Mouse (Mus musculus) left cerebral cortex, adult 8-10 months (tissue): Measurements from ENCODE around the gene Ddx5. TPM values are rescaled to one million over a fixed set of nuclear protein-coding genes. Genes with fewer than 3 reads are reported as not detected.

Experiments
- microRNA-seq, 2 experiments: library from miRNA; unstranded; fragments of <30 nt; microRNA quantifications; one replicate each; pipeline ENCODE4 v1.2.0; 2022
- total RNA-seq, 4 experiments: library from RNA; stranded (reverse); gene quantifications; 2 replicates each; pipeline ENCODE4 v1.2.4; 2022

The Ddx5 gene
- total RNA-seq, 4 experiments from 2014 or later, result 617 to 703 (median 641) TPM

Small RNAs within 50 kb of the gene (microRNA-seq; reads per million reads assigned to microRNA genes)
- 0 reads per million in 2 experiments for gene Gm25994
- 20.5 to 30.7 reads per million in 2 experiments for gene Mir3064

Other genes starting within 250 kb of the Ddx5 start
- 100 to 1,000 TPM; 112 to 137 (median 119) TPM for gene Tex2, start 175.8 kb downstream of the Ddx5 start, total RNA-seq
- gene Pecam1, start 38.6 kb downstream of the Ddx5 start, total RNA-seq, result 10 to 100 TPM; 17.3 to 20.2 (median 17.7) TPM
- gene Milr1, start 38.0 kb downstream of the Ddx5 start, total RNA-seq, result 1 to 10 TPM in 2 of 4 experiments, under 1 TPM in 1, not detected in 1; 0.26 to 2.7 (median 2.4) TPM
- gene Polg2, start 9.6 kb downstream of the Ddx5 start, total RNA-seq, result 1 to 10 TPM; 2.8 to 4.6 (median 4.0) TPM
- 10 to 100 TPM in 3 of 4 experiments, 1 to 10 TPM in 1; 9.8 to 11.4 (median 10.5) TPM for gene Cep95, start 67 bp upstream of the Ddx5 start, total RNA-seq
- 10 to 100 TPM; 26.7 to 31.8 (median 29.4) TPM for gene Smurf2, start 131.5 kb upstream of the Ddx5 start, total RNA-seq
- gene Kpna2, start 210.4 kb upstream of the Ddx5 start, total RNA-seq, result 10 to 100 TPM; 21.1 to 29.7 (median 25.1) TPM
- gene 1810010H24Rik, start 236.5 kb upstream of the Ddx5 start, total RNA-seq, result 1 to 10 TPM; 2.5 to 4.4 (median 4.0) TPM